Mouse (Mus musculus): ENCODE data around the gene Thoc5. TPM values are rescaled to one million over a fixed set of nuclear protein-coding genes. Genes with fewer than 3 reads are reported as not detected.

Gene Thoc5
- total RNA-seq, 2 experiments from 2014 or later, result 33.3 to 33.6 TPM

DNA sequence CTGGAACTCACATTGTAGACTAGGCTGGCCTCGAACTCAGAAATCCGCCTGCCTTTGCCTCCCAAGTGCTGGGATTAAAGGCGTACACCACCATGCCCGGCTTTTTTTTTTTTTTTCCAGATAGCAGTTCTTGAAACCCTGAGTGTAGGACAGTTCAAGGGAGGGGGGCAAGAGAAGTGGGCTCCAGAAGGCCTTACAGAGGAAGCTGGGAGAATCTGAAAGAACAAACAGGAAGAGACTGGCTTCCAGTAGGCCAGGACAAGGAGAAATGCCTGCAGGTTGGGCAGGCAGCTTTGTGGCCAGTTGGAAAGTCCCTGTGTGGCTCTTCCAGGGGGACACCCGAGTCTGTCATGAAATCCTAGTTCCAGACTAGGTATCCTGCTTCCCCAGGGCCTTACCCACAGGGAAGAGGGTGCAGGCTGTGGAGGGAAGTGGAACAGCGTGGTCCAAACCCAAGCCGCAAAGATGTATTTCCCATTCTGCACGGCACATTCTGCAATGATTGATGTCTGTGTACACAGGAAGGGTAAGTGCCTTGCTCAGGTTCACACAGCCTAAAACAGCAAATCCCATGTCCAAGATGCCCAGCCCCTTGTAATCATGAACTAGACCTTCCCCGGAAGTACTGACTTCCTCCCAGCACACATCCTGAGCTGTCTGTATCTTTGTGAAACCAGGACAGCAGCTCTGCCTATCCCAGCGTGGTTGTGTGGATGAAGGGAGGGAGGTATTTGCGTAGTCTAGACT is 79.4 kb downstream of the Thoc5 start:
- no peak for DNase-seq

DNA sequence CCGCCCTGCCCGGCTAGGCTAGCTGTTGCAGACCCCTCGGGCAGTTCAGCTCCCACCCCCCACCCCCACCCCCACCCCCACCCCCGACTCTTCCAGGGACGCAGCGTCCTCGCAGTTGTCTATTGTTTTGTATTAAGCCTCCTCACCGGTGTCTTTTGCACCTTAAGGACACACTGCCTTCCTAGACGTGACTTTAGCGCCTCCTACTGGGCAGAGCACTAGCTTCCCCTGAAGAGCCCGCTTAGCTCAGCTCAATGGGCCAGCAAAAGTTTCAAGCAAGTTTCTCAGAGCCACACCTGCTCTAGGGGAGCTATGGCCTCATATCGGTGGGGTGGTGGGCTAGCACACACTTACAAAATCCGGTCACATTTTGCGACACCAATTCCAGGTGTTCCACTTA is 80.5 kb downstream of the Thoc5 start:
- peak; percentile 83 to 88 for DNase-seq

Small RNA genes within 50 kb of the gene (microRNA-seq; reads per million reads assigned to microRNA genes)
- gene Mir6918, result not detected

Other genes with a start within 250 kb of the Thoc5 start
- 100 to 1,000 TPM; 958 to 992 TPM for gene Uqcr10, start 191.0 kb upstream of the Thoc5 start, total RNA-seq (2021)
- 10 to 100 TPM; 44.5 to 49.6 TPM for gene Zmat5, start 190.6 kb upstream of the Thoc5 start, total RNA-seq (2021)
- gene Cabp7, start 148.5 kb upstream of the Thoc5 start, total RNA-seq (2021), result under 1 TPM in 1 of 2 experiments, not detected in 1; 0.20 TPM
- gene Nf2, start 45.8 kb upstream of the Thoc5 start, total RNA-seq (2021), result 100 to 1,000 TPM in 1 of 2 experiments, 10 to 100 TPM in 1; 75.0 to 162 TPM
- gene Nipsnap1, start 21.4 kb upstream of the Thoc5 start, total RNA-seq (2021), result 10 to 100 TPM; 26.0 to 30.2 TPM
- 1 to 10 TPM; 1.4 TPM for gene Nefh, start 52.7 kb downstream of the Thoc5 start, total RNA-seq (2021)
- 10 to 100 TPM; 59.6 to 59.7 TPM for gene Ap1b1, start 91.5 kb downstream of the Thoc5 start, total RNA-seq (2021)
- under 1 TPM in 1 of 2 experiments, not detected in 1; 0.56 TPM for gene Rasl10a, start 162.8 kb downstream of the Thoc5 start, total RNA-seq (2021)
- gene Gas2l1, start 170.0 kb downstream of the Thoc5 start, total RNA-seq (2021), result 10 to 100 TPM; 41.4 to 50.8 TPM
- gene Rhbdd3, start 203.6 kb downstream of the Thoc5 start, total RNA-seq (2021), result 10 to 100 TPM; 17.3 to 27.7 TPM
- 100 to 1,000 TPM; 219 to 230 TPM for gene Ewsr1, start 203.9 kb downstream of the Thoc5 start, total RNA-seq (2021)